Mouse (Mus musculus) c-Kit-positive CD71-positive TER-119-negative erythroid progenitor cells, embryonic 14.5 days (primary cell): Measurements from ENCODE around the gene Mettl24.
"Not testable (repeated sequence)": the region's sequence is repeated elsewhere in the genome, so short reads cannot be mapped to it uniquely, and the experiment has no call there.

Experiments used
- DNase-seq: peaks from one replicate; pipeline ENCODE4 v3.0.0-alpha.2; 2013; ENCODE audit warnings: low read depth

The Mettl24 gene

GRCm38 (mm10) chr10:40809411-40809910, 126.4 kb downstream of the Mettl24 start:
- not testable (repeated sequence) for DNase-seq

DNA sequence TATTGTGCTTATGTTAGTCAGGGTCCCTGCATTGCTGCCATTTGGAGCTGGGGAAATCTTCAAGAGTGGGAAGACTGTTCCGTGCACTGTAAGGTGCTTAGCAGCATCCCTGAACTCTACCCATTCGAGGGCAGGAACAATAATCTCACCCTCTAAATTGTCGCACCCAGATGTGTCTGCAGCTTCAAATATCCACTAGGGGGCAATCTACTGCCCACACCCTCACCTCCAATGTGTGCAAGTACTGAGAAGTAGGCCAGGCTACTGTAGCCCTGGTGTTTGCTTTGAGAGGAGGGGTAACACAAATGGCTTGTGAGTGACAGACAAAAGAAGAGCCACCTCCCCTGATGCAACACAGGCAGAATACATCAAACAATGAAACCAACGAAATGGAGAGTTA, 130.5 kb downstream of the Mettl24 start:
- DNase-seq, result no peak

DNA sequence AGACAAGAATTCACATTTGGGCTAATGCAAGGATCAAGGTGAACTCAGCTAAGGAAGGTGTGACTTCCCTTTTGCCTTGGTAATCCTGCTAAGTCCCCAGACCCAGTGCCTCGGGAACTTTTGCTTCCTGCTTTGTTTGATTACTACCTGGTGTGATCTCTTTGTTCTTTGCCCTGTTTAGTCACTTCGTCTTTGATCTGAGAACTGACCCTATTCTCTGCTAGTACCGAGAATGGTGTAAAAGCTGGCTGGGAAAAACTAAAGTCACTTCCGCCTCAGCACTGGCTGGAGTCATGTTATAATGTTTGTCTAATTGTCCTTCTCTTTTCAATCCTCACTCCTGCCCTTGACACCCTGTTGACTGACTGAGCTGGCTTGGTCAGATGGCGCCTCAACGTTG, 133.4 kb downstream of the Mettl24 start:
- no peak for DNase-seq

- no peak for DNase-seq
These were observed 142.9 kb downstream of the Mettl24 start for GRCm38 (mm10) chr10:40825952-40826351.

GRCm38 (mm10) chr10:40827706-40828105, 144.6 kb downstream of the Mettl24 start:
- no peak for DNase-seq

DNA sequence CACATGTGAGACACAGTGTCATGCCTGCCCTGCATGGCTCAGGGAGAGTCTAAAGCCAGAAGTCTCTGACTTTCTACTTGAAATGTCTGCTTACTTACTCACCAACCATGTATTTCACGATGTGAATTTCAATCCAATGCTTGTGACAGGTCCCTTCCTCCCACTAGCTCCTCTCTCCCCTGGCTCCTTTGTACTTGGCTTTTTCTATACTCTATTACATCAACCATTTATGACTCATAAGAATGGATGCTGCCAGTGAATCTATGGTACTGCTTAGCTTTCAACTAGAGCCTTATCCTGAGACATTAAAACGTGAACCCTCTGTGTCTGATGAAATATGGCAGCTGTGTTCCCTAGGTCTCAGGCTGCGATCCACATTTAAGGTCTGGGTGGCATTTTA, 147.2 kb downstream of the Mettl24 start:
- no peak for DNase-seq

DNA sequence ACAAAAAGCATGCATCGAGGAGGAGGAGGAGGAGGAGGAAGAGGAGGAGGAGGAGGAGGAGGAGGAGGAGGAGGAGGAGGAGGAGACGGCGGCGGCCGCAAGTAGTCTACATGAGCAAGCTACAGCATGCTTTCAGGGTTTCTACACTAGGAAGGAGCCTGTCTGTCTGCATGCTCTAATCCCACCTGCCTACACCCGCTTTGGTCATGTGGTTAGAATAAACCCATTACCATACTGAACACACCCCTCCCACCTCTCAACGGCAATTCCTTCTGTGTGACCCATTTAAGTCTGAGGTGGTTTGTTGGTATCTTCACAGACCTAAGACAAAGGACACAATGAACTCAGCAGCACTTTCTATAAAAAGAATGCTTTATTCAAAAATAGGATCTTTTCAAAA, 148.2 kb downstream of the Mettl24 start:
- no peak for DNase-seq

GRCm38 (mm10) chr10:40840086-40840485, 157.0 kb downstream of the Mettl24 start:
- DNase-seq, result no peak

DNA sequence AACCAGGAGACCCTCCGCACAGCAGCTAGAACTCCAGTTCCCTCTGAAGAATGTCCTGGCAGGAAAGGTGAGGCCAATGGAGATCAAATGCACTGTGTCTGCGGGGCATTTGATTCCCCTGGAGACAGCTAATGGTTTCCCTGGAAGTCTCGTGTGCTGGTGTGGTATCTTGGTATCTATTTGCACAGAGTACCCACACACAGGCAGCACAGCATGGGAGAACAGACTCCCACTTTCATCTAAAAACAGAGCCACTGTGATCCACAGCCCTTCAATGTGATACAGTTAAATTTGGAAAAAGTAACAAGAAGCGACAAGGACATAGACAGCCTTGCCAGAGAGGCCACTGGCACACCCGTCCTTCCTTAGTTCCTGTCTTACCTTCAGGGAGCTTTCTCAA, 160.8 kb downstream of the Mettl24 start:
- DNase-seq, result no peak

DNA sequence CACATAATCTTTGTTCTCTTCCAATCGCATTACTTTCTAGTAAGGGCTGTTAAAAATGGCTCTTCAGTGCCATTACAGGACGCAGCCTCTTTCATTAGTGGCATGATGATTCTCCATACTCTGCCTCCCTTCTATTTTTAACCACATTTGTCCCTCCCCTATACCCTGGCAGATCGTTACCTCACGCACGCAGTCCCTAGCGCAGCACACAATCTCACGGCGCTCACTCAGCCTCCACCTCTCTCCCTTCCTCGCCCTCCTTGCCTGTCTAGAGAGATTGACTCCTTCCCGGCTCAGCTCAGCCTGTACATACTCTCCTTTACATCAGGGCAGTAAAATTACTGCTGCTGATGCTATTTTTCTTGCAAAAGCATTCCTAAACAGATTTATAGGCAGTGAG, 161.5 kb downstream of the Mettl24 start:
- DNase-seq, result no peak

GRCm38 (mm10) chr10:40845626-40846025, 162.5 kb downstream of the Mettl24 start:
- DNase-seq, result no peak

DNA sequence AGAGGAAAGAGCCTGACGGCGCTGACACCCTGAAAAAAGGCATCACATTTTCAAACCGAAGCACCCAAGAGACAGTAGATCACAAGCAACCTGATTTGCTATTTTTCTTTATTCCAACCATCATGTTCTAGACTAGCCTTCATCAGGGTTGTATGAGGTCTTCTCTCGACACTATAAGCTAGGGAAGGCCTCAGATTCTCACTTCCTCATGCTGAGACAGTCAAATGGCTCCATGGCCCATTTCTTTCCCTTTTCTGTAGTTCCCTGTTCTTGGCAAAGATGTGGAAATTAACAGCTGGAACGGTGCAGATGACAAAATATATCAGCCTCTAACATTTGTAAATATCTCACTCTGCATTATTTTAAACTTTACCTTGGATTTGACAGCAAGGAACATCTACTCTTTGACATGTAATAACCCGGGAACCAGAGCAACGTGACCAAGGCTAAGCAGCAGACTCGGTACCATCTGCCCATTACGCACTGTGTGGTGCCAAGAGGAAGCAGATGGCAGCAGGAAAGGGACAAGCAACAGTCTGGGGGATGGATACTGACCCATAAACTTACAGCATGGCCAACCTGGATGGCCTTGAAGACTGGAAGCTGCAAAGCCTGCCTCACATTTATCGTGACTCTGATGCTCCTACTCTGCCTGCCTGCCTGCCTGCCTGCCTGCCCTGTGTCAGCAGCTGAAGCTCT, 164.2 kb downstream of the Mettl24 start:
- DNase-seq, result no peak

GRCm38 (mm10) chr10:40850644-40851043, 167.6 kb downstream of the Mettl24 start:
- DNase-seq, result no peak

DNA sequence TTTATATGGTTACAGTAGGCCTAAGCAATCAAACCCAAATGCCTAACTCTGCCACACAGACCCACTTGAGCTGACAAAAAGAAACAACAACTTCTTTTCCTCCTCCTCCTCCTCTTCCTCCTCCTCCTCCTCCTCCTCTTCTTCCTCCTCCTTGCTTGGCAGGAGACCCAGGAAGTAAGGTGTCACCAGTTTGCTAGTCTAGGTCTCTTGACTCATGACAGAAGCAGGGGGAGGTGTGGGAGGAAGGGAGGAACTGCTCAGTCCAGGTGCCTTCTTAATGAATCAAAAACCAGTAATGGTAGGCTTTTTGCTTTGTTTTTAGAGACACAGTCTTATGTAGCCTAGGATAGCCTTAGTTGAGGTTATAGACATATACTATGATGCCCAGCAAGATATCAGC, 168.1 kb downstream of the Mettl24 start:
- DNase-seq, result no peak

DNA sequence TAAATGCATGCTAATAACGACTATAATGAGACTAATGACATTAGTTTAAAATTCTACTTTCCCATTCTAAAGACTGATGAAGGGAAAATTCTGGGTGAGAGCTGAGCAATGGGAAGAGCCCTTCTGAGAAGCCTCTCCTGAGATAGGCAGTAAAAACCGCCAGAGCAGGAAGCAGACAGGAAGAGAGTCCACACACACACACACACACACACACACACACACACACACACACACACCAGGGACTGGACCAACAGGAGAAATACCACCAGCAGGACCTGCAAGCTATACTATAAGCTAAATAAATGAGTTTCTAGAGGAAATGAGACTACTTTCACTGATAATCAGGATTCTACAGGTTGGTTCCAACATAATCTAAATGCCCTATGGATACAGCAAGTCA, 172.5 kb downstream of the Mettl24 start:
- no peak for DNase-seq

DNA sequence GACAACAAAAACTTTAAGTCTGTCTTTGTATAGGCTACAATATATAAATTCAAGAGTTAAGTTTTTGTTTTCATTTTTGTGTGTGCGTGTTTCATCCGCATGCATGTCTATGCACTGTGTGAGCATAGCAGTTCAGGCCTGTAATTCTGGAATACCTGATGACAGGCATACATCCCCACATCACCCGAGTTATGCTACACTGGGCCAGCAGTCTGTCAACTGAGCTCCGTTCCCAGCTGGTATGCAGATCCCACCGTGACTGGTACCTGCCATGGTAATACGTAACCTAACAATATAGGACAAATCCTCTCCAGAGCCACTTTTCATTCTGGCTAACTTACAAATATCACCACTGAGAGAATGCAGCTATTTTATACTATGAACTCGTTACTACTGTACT, 173.6 kb downstream of the Mettl24 start:
- no peak for DNase-seq

DNA sequence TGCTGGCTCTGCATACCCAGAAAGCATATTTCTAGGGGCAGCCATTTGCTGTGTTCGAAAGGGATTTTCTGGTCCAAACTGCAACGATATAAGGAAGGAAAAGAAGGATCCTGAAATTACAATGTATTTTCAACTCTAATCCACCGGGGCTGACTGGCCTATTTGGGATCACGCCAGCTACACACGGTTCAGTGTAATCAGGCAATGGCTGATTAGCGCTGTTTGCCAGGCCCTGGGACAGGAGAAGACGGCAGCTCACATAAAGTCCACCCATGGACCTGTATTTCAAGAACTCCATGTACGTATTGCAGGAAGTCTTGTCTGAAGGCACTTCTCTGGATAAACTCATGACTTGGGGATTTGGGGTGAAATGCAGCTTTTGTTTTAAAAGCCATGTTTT, 174.5 kb downstream of the Mettl24 start:
- DNase-seq, result no peak
